Mouse (Mus musculus) forebrain, embryonic 13.5 days (tissue): ENCODE results near the gene Marveld1. TPM values are rescaled to one million over a fixed set of nuclear protein-coding genes. Genes with fewer than 3 reads are reported as not detected.

ENCODE experiments used
- ATAC-seq: fragments of 200-750 bp; cut with Nextera tagmentation; 2 replicates; pipeline ENCODE4 v1.8.0; 2017
- H3K27ac ChIP-seq: fragments of 300-500 bp; sonication (generic); 2 replicates; pipeline ENCODE4 v1.5.1; 2015; ENCODE audit warnings: inconsistent platforms, mild to moderate bottlenecking, moderate library complexity
- H3K27me3 ChIP-seq: fragments of 300-500 bp; sonication (generic); 2 replicates; pipeline ENCODE4 v1.6.1; 2015; ENCODE audit warnings: mild to moderate bottlenecking, inconsistent platforms
- H3K36me3 ChIP-seq: fragments of 300-500 bp; sonication (generic); 2 replicates; pipeline ENCODE4 v1.6.1; 2015; ENCODE audit warnings: mild to moderate bottlenecking, inconsistent platforms; ENCODE audit not compliant: poor library complexity, severe bottlenecking
- H3K4me1 ChIP-seq: fragments of 300-500 bp; sonication (generic); 2 replicates; pipeline ENCODE4 v1.6.1; 2015; ENCODE audit warnings: inconsistent platforms
- H3K4me2 ChIP-seq: fragments of 300-500 bp; sonication (generic); 2 replicates; pipeline ENCODE4 v1.6.1; 2015; ENCODE audit warnings: inconsistent platforms, mild to moderate bottlenecking, moderate library complexity
- H3K4me3 ChIP-seq: fragments of 300-500 bp; sonication (generic); 2 replicates; pipeline ENCODE4 v1.5.1; 2015; ENCODE audit warnings: mild to moderate bottlenecking, inconsistent platforms
- H3K9ac ChIP-seq: fragments of 300-500 bp; sonication (generic); 2 replicates; pipeline ENCODE4 v1.6.1; 2015; ENCODE audit warnings: mild to moderate bottlenecking, inconsistent platforms
- H3K9me3 ChIP-seq: fragments of 300-500 bp; sonication (generic); replicated peaks from 2 replicates; pipeline ENCODE4 v1.6.1; 2016; ENCODE audit warnings: inconsistent platforms
- WGBS: fragments of 180-500 bp; shearing (Covaris S2); methylation state at CpG from one replicate; pipeline ENCODE4 v1.1.7; 2015; 5-methylcytosine and 5-hydroxymethylcytosine counted together
- polyA plus RNA-seq: library from polyadenylated mRNA; unstranded; fragments of >200 nt; fragmentation: Nextera tagmentation; extraction: Ambion mirVana; gene quantifications from 2 replicates; pipeline ENCODE4 v1.2.1, GENCODE M21; 2015

Marveld1 gene
- polyA plus RNA-seq, 1 experiment from 2014 or later: 1.7 TPM

DNA sequence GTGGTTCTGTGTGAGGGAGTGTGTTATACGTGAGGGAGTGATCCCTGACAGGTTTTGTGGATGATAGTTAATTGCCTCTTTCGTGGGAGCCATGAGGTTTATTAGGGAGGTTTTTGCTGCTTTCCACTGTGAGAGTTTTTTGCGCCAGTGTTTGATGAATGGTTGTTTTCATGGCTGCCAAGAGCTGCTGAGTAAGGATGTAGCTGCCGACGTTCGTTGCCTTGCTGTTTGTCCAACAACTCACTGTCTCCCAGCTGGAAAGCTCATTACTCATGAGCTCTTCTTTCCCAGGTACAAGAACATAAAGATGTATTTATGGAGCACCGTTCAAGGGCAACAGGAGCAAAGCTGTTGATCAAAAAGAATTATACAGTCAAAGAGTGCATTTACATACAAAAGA lies 17.0 kb downstream of the Marveld1 start:
- H3K4me2 ChIP-seq: peak overlapping the region; percentile 5; the same call in 1 of the 2 replicates
- H3K27me3 ChIP-seq: peaks cover 18% of the 10 kb centered on the region

DNA sequence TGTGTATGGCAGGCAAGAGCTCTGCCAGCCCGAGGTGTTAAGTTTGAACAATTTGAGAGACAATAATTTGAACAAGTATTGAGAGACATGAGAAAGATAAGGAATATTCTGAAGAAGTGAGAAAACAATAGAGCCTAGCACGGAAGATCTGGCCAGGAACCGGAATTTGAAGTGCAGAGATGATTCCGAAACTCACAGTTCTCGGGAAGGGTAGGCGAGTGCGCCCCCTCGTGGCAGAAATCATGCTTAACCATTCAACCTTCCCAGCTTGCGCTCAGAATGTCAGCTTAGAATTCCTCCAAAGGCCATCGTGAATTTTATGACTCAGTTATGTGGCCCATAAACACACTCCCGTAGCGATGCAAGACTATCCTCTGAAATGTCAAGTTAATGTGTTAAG lies 18.9 kb downstream of the Marveld1 start:
- no peak overlapping the region for H3K9ac ChIP-seq
- no peak overlapping the region for H3K27ac ChIP-seq
- no peak for ATAC-seq
- H3K9me3 ChIP-seq: no peaks in the 10 kb centered on the region
- H3K4me1 ChIP-seq: peaks cover 10% of the 10 kb centered on the region
- WGBS: 3% methylated on average over 12 of the region's 12 CpGs
- H3K4me2 ChIP-seq: peak overlapping the region; percentile 41
- H3K36me3 ChIP-seq: no peaks in the 10 kb centered on the region
- H3K4me3 ChIP-seq: no peak overlapping the region
- peaks cover 25% of the 10 kb centered on the region for H3K27me3 ChIP-seq

More for the DNA sequence above, 17.0 kb downstream of the Marveld1 start:
- no peak for ATAC-seq
- Histone ChIP-seq H3K9ac (no peak overlapping the region), H3K9me3 (no peaks in the 10 kb centered on the region), H3K4me3 (no peak overlapping the region), H3K27ac (no peak overlapping the region), H3K36me3 (no peaks in the 10 kb centered on the region), H3K4me1 (0 out of 2 replicates have a peak, but pooled peaks cover 6% of the 10 kb centered on the region)
- 46% methylated on average over 7 of the region's 7 CpGs for WGBS

DNA sequence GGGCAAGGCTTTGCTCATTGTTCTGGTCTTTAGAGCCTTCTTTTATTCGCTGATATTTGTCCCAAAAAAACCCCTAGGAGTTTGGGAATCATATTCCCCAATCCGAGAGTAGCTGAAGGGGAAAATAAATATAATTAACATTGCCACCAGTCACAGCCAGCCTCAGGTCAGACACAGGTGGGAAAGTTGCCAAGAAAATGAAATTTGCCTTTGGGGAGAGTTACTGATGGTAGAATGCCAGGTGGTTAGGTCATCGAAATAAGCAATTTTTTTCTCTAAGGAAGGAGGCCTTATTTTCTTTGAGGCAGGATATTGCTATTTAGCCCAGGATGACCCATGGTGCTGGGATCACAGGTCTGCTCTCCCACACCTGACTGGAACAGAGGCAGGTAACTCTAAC lies 19.6 kb downstream of the Marveld1 start:
- H3K4me2 ChIP-seq: no peak overlapping the region
- ATAC-seq: no peak
- WGBS: 45% methylated on average over 3 of the region's 3 CpGs
- no peak overlapping the region for H3K9ac ChIP-seq
- no peaks in the 10 kb centered on the region for H3K36me3 ChIP-seq
- H3K4me1 ChIP-seq: peaks cover 16% of the 10 kb centered on the region
- H3K27me3 ChIP-seq: peaks cover 25% of the 10 kb centered on the region
- H3K4me3 ChIP-seq: no peak overlapping the region
- H3K27ac ChIP-seq: no peak overlapping the region
- H3K9me3 ChIP-seq: no peaks in the 10 kb centered on the region

DNA sequence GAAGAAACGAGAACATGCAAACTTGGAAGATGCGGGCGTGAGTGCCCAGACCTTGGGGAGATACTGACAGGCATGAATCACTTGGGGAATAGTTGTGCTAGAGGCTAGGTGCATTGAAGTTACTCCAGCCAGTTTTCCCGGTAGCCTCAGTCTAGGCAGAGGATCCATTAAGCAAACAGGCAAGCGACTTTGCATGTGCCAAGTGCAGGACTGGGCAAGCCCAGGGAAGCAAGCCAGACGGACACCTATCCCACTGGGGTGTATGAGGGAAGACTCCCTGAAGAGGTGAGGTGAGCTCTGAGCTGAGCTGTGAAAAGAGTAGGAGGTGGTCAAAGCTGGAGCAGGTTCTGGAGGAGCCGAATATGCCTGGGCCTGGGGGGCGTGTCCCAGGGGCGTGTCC lies 20.3 kb downstream of the Marveld1 start:
- Histone ChIP-seq H3K27me3 (peaks cover 25% of the 10 kb centered on the region), H3K4me1 (peaks cover 20% of the 10 kb centered on the region), H3K27ac (no peak overlapping the region), H3K4me3 (no peak overlapping the region), H3K9me3 (no peaks in the 10 kb centered on the region), H3K4me2 (no peak overlapping the region), H3K9ac (no peak overlapping the region), H3K36me3 (no peaks in the 10 kb centered on the region)
- ATAC-seq: no peak
- 67% methylated on average over 9 of the region's 9 CpGs for WGBS

DNA sequence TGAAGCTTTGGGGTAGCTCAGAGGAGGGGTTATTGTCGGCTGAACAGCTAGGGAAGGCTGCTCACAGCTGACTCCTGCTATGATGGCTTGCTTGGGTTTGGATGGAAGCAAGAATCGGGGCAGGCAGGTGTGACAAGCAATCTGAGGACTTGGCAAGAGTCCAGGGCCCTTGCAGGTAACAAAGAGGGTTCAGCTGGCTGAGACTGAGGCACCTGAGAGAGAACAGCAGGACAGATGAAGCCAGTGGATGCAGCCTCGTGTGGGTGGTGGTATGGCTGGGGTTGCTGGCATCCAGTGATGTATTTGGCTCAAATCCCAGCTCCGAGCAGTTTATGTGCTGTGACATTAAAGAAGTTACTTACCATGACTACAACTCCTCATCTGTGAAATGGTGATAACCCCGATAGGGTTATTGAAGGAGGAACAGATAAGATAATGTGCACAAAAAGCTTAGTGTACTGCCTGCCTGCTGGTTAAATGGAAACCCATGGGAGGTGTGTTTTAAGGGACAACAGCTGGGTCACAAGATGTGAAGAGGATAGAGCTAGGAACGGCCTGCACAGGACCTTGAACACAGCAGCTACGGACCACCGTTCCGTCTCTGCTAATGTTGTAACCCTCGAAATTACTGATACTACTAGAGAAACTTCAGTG lies 22.2 kb downstream of the Marveld1 start:
- Histone ChIP-seq H3K4me2 (peak overlapping the region; percentile 93; the same call in 1 of the 2 replicates), H3K9ac (peak overlapping the region; percentile 37; the same call in 1 of the 2 replicates), H3K4me3 (no peak overlapping the region), H3K27ac (no peak overlapping the region), H3K9me3 (no peaks in the 10 kb centered on the region), H3K27me3 (peaks cover 25% of the 10 kb centered on the region), H3K36me3 (no peaks in the 10 kb centered on the region), H3K4me1 (peaks cover 17% of the 10 kb centered on the region)
- WGBS: 80% methylated on average over 10 of the region's 10 CpGs
- no peak for ATAC-seq

DNA sequence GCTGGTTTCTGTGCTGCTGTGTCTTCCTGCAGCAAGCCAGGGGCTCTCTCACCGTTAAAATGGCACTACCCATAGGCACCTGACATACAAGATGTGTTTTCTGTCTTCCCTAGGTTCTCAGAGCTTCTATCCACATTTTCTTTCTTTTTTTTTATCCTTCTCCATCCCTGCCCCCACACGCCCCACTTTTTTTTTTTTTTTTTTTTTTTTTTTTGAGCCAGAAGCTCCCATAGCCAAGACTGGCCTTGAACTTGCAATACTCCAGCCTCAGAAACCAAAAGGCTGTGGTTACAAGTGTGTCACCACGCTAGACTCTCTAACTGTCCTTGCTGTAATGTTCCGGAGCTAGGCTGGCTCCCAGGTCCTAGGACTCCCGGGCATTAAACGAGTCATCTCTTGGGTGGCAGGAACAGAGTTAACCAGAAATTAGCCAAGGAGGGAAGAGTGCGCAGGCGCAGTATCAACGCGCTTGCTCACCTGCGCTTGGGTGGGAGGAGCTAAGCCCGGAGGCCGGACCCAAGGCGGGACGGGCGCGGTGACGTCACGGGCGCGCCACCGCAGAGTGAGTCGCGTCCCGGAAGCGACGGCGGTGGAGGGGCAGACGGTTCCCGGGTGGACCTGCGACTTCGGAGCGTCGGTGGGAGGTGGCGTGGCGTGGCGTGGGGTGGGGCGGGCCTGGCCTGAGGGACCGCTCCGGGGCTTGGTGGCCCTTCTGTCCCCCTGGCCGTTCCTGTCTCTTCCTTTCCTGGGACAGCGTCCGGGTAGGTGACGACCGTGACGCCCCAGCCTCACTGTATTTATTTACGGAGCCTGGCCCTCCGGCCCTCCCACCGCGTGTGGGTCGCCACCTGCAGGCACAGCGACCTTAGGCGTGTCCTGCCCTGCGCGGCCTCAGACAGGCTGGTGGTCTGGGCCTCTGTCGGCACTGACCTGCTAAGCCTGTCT lies 23.1 kb downstream of the Marveld1 start:
- WGBS: 2% methylated on average over 56 of the region's 56 CpGs
- no peak overlapping the region for H3K27ac ChIP-seq

DNA sequence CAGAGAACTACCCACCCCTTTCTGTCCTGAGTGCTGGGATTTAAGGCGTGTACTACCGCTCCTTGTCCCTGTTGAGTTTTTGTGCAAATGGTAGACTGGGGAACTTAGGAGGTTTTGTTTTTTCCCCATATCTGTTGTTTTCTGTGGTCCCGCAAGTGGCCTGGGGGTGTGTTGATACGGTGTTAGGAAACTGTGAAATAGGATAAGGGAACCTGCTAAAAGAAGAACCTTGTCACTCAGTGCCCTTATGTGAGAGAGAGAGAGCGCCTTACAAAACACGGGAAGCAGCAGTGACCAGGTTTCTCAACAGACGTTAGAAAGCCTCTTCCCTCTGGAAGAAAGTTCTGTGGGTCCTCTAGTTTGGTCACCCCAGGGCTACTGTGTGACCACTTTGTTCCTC lies 29.6 kb downstream of the Marveld1 start:
- no peaks in the 10 kb centered on the region for H3K9me3 ChIP-seq
- H3K4me2 ChIP-seq: no peak overlapping the region
- H3K4me1 ChIP-seq: peaks cover 3% of the 10 kb centered on the region
- no peaks in the 10 kb centered on the region for H3K27me3 ChIP-seq
- 86% methylated on average over 7 of the region's 7 CpGs for WGBS
- no peak for ATAC-seq
- H3K27ac ChIP-seq: no peak overlapping the region
- no peak overlapping the region for H3K9ac ChIP-seq
- no peak overlapping the region for H3K4me3 ChIP-seq
- peaks cover 37% of the 10 kb centered on the region for H3K36me3 ChIP-seq

More for the DNA sequence above, 23.1 kb downstream of the Marveld1 start:
- H3K9ac ChIP-seq: peak overlapping the region; percentile 90
- peak; percentile 96 for ATAC-seq
- H3K4me1 ChIP-seq: peaks cover 17% of the 10 kb centered on the region
- H3K4me2 ChIP-seq: peak overlapping the region; percentile 93
- peak overlapping the region; percentile 92 for H3K4me3 ChIP-seq
- H3K9me3 ChIP-seq: no peaks in the 10 kb centered on the region
- no peaks in the 10 kb centered on the region for H3K36me3 ChIP-seq
- H3K27me3 ChIP-seq: peaks cover 25% of the 10 kb centered on the region

DNA sequence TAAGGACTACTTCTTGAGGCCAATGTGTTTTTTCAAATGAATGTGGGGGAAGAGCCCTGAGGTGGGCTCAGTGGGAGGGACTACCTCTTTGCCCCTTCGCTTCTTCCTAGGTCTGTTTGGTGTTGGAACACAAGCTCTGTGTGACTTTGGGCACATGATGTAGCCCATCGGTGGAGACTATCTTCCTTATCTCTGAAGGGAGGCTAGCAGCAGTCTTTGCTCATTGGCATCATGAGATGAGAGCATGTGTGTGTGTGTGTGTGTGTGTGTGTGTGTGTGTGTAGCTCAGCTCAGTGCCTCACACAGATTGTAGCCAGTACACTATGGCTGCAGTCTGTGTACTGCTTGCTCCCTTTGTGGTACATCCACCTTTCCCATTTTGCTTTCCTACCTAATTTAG lies 30.3 kb downstream of the Marveld1 start:
- WGBS: 94% methylated on average over 2 of the region's 2 CpGs
- no peak for ATAC-seq
- Histone ChIP-seq H3K27me3 (no peaks in the 10 kb centered on the region), H3K9ac (no peak overlapping the region), H3K4me1 (no peaks in the 10 kb centered on the region), H3K27ac (no peak overlapping the region), H3K4me3 (no peak overlapping the region), H3K4me2 (no peak overlapping the region), H3K36me3 (peaks cover 37% of the 10 kb centered on the region), H3K9me3 (no peaks in the 10 kb centered on the region)

DNA sequence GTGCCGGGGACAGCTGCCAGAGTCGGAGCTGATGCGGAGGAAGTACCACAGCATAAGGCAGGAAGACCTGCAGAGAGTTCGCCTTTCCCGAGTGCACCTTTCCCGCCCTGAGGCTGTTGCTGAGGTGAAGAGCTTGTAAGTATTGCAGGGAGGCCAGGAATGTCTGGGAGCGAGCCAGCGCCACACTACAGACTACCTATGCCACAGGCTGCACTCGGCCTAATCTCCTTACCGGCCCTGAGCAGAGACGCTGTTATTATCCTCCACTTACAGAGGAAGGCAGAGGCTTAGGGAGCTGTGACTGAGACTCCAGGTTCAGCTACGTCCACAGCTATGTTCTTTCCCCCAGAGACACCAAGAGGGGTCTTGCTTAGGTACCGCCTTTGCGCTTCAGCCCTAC lies 32.2 kb downstream of the Marveld1 start:
- H3K27ac ChIP-seq: no peak overlapping the region
- H3K36me3 ChIP-seq: peaks cover 56% of the 10 kb centered on the region
- H3K9ac ChIP-seq: no peak overlapping the region
- H3K9me3 ChIP-seq: no peaks in the 10 kb centered on the region
- H3K4me1 ChIP-seq: no peaks in the 10 kb centered on the region
- no peaks in the 10 kb centered on the region for H3K27me3 ChIP-seq
- no peak for ATAC-seq
- no peak overlapping the region for H3K4me3 ChIP-seq
- H3K4me2 ChIP-seq: no peak overlapping the region
- 93% methylated on average over 14 of the region's 14 CpGs for WGBS

DNA sequence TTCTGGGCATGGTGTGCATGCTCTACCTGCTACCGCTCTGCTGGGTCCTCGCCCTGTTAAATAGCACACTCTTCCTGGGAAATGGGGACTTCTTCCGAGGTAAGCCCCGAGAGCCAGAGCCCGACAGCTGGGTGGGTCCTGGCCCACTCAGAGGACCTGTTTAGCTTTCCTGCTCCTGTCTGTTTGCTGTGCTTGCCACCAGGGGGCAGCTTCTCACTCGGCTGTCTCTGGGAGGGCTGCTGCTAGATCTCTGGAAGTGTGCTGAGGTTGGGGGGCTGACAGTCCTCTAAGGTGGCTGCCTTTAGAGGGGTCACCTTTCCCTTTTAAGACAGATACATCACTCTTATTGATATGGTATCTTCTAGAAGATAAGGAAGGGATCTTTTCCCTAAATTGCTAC lies 35.5 kb downstream of the Marveld1 start:
- no peak for ATAC-seq
- Histone ChIP-seq H3K4me3 (no peak overlapping the region), H3K27me3 (no peaks in the 10 kb centered on the region), H3K9me3 (no peaks in the 10 kb centered on the region), H3K4me2 (no peak overlapping the region), H3K9ac (no peak overlapping the region), H3K4me1 (no peaks in the 10 kb centered on the region), H3K36me3 (peaks cover 79% of the 10 kb centered on the region), H3K27ac (no peak overlapping the region)
- WGBS: 58% methylated on average over 6 of the region's 6 CpGs

DNA sequence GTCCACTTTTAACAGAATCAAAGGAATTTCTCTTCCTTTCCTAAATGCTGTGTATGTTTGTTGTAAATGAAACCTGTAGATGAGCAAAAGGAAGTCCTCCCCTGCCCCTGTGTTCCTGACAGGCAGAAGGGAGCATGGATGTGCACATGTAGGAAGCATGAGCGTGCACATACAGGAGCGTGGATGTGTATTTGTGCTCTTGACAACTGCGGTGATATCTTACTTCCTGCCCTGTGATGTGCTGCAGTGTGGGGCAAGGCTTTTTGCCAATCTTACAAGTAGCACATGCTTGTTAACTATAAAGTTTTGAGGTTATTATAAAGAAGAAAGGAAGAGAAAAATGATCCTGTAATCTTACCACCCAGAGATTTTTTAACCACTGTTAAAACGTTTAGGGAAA lies 42.5 kb downstream of the Marveld1 start:
- 86% methylated on average over 4 of the region's 4 CpGs for WGBS
- Histone ChIP-seq H3K9ac (no peak overlapping the region), H3K4me3 (no peak overlapping the region), H3K9me3 (no peaks in the 10 kb centered on the region), H3K27ac (no peak overlapping the region), H3K27me3 (no peaks in the 10 kb centered on the region), H3K4me2 (no peak overlapping the region), H3K4me1 (no peaks in the 10 kb centered on the region), H3K36me3 (peaks cover 72% of the 10 kb centered on the region)
- ATAC-seq: no peak

DNA sequence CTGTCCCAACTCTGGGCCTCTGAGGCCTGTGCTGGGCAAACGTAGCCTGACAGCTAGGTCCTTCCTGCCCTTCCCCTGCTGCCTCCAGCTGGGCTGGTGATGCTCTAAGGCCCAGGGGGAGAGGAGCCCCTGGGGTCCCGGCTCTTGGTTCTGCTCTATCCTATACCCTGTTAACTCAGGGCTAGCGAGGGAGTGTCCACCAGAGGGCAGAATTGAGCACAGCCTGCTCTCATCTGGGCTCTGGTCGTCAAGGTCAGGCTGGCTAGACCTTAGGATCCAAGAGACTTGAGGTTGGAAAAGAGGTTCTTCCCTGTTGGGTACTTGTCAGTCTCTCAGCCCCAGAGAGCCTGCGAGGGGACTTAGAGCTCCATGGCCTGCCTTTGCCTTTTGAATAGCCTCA lies 43.3 kb downstream of the Marveld1 start:
- H3K27me3 ChIP-seq: no peaks in the 10 kb centered on the region
- WGBS: 16% methylated on average over 5 of the region's 5 CpGs
- no peaks in the 10 kb centered on the region for H3K9me3 ChIP-seq
- peaks cover 64% of the 10 kb centered on the region for H3K36me3 ChIP-seq
- peak; percentile 75 for ATAC-seq
- H3K4me3 ChIP-seq: no peak overlapping the region
- no peak overlapping the region for H3K4me2 ChIP-seq
- no peak overlapping the region for H3K27ac ChIP-seq
- H3K4me1 ChIP-seq: no peaks in the 10 kb centered on the region
- no peak overlapping the region for H3K9ac ChIP-seq
